Mouse (Mus musculus): ENCODE results near the gene Megf9.

- TF ChIP-seq POLR2A (IDR thresholded peaks at IDR 0.05; ENCODE audit: insufficient read length, low read depth) (no peak), MAX (IDR thresholded peaks at IDR 0.05; ENCODE audit: low read depth) (no peak), TCF12 (IDR thresholded peaks at IDR 0.05; ENCODE audit: insufficient read depth, poor library complexity, severe bottlenecking) (no peak), USF1 (IDR thresholded peaks at IDR 0.05; ENCODE audit: low read depth) (no peak), POLR2AphosphoS2 (IDR thresholded peaks at IDR 0.05; ENCODE audit: insufficient read length, low read depth) (no peak), MYOD1 (IDR thresholded peaks at IDR 0.05; ENCODE audit: control insufficient read depth in 1 of 3, insufficient read length in 2 of 3, low read depth in 2 of 3) (no peak), E2F4 (IDR thresholded peaks at IDR 0.05; ENCODE audit: insufficient read depth) (no peak), MYOG (IDR thresholded peaks at IDR 0.05; ENCODE audit: control insufficient read depth in 1 of 3, insufficient read depth in 1 of 3, insufficient read length in 2 of 3, low read depth in 2 of 3) (no peak), CEBPB (IDR thresholded peaks at IDR 0.05; ENCODE audit: insufficient read depth, poor library complexity, severe bottlenecking) (no peak), REST (IDR thresholded peaks at IDR 0.05; ENCODE audit: insufficient read depth, insufficient read length) (no peak), SRF (IDR thresholded peaks at IDR 0.05; ENCODE audit: control insufficient read depth, insufficient read length, low read depth) (no peak)
Observed at GRCm38 (mm10) chr4:70521506-70522292, 13.1 kb downstream of the Megf9 start.

Data from myocyte (in vitro differentiated cells).